Mouse (Mus musculus): Measurements from ENCODE around the gene 4921504E06Rik.

DNA sequence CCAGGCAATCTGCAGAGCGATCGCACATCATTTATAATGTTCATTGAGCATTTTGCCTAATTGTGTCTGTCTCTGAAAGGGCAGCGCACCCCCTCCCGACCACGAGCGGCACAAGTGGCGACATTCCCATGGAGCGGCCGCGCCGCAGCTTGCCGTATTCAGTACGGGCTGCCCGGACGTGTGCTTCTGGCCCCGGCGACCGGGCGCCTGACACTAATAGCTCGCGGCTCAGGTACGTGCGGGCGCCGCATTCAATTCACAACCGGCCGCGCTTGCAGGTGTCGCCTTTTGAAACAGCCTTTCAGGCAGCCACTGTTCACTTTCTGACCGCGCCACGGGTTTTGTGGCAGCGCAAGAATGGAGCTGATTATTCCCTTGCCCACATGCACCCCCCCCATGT is 123.0 kb downstream of the 4921504E06Rik start:
- TF ChIP-seq POLR2A (IDR thresholded peaks at IDR 0.05; ENCODE audit: low read depth, low read length): no peak
- no peak for TF ChIP-seq CTCF (IDR thresholded peaks at IDR 0.05; ENCODE audit: borderline replicate concordance, insufficient read depth, low read length)

Data from embryonic fibroblast, embryonic 13.5 days (primary cell).